Mouse (Mus musculus): ENCODE measurements around the gene Gm13285.
"Not testable (repeated sequence)": the region's sequence is repeated elsewhere in the genome, so short reads cannot be mapped to it uniquely, and the experiment has no call there.

DNA sequence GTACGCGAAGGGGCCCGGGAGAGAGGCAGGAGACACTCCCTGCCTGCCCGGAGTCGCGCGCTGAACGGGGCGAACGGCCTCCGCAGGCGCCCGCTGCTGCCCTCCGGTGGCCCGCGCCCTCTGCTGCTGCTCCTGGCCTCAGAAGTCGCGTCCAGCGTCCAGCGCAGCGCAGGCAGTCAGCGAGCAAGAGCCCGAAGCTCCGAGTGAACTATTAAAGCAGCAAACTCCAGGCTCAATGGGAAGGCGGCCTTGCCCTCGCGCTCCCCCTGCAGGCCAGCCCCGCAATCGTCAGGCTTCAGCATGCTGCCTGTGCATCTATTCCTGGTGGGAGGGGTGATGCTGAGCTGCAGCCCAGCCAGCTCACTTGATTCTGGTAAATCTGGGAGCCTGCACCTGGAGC is 3.5 kb downstream of the Gm13285 start, which contains the start of gene Gm13287:
- not testable (repeated sequence) for TF ChIP-seq CTCF (IDR thresholded peaks at IDR 0.05); POLR2A (IDR thresholded peaks at IDR 0.05; ENCODE audit: insufficient read depth, low read depth, low read length); EP300 (IDR thresholded peaks at IDR 0.05; ENCODE audit: insufficient read depth, low read depth, low read length)
